Mouse (Mus musculus): ENCODE measurements at regions not wholly inside any gene's neighbourhood (a gene's known extent, or its start where the extent isn't known, plus 50 kb on each side); places are given as distances from the start of the nearest gene placed in this dataset.
A peak's percentile ranks its signal among the peaks of the same experiment; 100 is the strongest.

- intact Hi-C loops (cut with DNase I), result no loop called here
- peak in 1 of 2 experiments; percentile 46 for DNase-seq (ENCODE audit: extremely low spot score in 1 of 2, low spot score in 2 of 2)
Observed at GRCm38 (mm10) chr14:25345995-25346394, 113.0 kb upstream of the Zmiz1 start.

- DNase-seq (ENCODE audit: extremely low spot score in 1 of 2, low spot score in 2 of 2), result peak in 1 of 2 experiments; percentile 41
- intact Hi-C loops (cut with DNase I), result no loop called here
Observed at GRCm38 (mm10) chr14:25346813-25347610, 112.0 kb upstream of the Zmiz1 start.

- peak in 1 of 2 experiments; percentile 39 for DNase-seq (ENCODE audit: extremely low spot score in 1 of 2, low spot score in 2 of 2)
- intact Hi-C loops (cut with DNase I), result no loop called here
Observed at GRCm38 (mm10) chr14:25350282-25350964, 108.6 kb upstream of the Zmiz1 start.

GRCm38 (mm10) chr14:25353804-25354203, 105.2 kb upstream of the Zmiz1 start:
- peak in 1 of 2 experiments; percentile 67 for DNase-seq (ENCODE audit: extremely low spot score in 1 of 2, low spot score in 2 of 2)
- intact Hi-C loops (cut with DNase I), result no loop called here

- no peak for DNase-seq (ENCODE audit: extremely low spot score in 1 of 2, low spot score in 2 of 2)
- intact Hi-C loops (cut with DNase I), result no loop called here
Observed at GRCm38 (mm10) chr14:25354288-25354850, 104.6 kb upstream of the Zmiz1 start.

- no peak for DNase-seq (ENCODE audit: extremely low spot score in 1 of 2, low spot score in 2 of 2)
- intact Hi-C loops (cut with DNase I), result no loop called here
Observed at GRCm38 (mm10) chr14:25357805-25358204, 101.2 kb upstream of the Zmiz1 start.

- intact Hi-C loops (cut with DNase I), result no loop called here
- DNase-seq (ENCODE audit: extremely low spot score in 1 of 2, low spot score in 2 of 2), result no peak
Observed at GRCm38 (mm10) chr14:25359824-25360294, 99.1 kb upstream of the Zmiz1 start.

GRCm38 (mm10) chr14:25360726-25361125, 98.3 kb upstream of the Zmiz1 start:
- DNase-seq (ENCODE audit: extremely low spot score in 1 of 2, low spot score in 2 of 2), result no peak
- intact Hi-C loops (cut with DNase I), result no loop called here

- no peak for DNase-seq (ENCODE audit: extremely low spot score in 1 of 2, low spot score in 2 of 2)
- intact Hi-C loops (cut with DNase I), result no loop called here
Observed at GRCm38 (mm10) chr14:25361129-25361528, 97.9 kb upstream of the Zmiz1 start.

GRCm38 (mm10) chr14:25362771-25363170, 96.2 kb upstream of the Zmiz1 start:
- no peak for DNase-seq (ENCODE audit: extremely low spot score in 1 of 2, low spot score in 2 of 2)
- intact Hi-C loops (cut with DNase I), result no loop called here

- intact Hi-C loops (cut with DNase I), result no loop called here
- DNase-seq (ENCODE audit: extremely low spot score in 1 of 2, low spot score in 2 of 2), result no peak
Observed at GRCm38 (mm10) chr14:25365226-25365800, 93.7 kb upstream of the Zmiz1 start.

GRCm38 (mm10) chr14:25366009-25366408, 93.0 kb upstream of the Zmiz1 start:
- intact Hi-C loops (cut with DNase I), result no loop called here
- no peak for DNase-seq (ENCODE audit: extremely low spot score in 1 of 2, low spot score in 2 of 2)

GRCm38 (mm10) chr14:25370306-25371020, 88.5 kb upstream of the Zmiz1 start:
- no peak for DNase-seq (ENCODE audit: extremely low spot score in 1 of 2, low spot score in 2 of 2)
- intact Hi-C loops (cut with DNase I), result loop anchor here (5.0 to 10.0 kb wide), 2 partner anchors 48 to 194 kb away; no protein-coding TSS in a partner anchor

GRCm38 (mm10) chr14:25371021-25371400, 88.0 kb upstream of the Zmiz1 start:
- DNase-seq (ENCODE audit: extremely low spot score in 1 of 2, low spot score in 2 of 2), result no peak
- intact Hi-C loops (cut with DNase I), result loop anchor here (5.0 to 10.0 kb wide), 2 partner anchors 49 to 194 kb away; no protein-coding TSS in a partner anchor

- peak; percentile 69 to 70 for DNase-seq (ENCODE audit: extremely low spot score in 1 of 2, low spot score in 2 of 2)
- intact Hi-C loops (cut with DNase I), result loop anchor here (5.0 to 10.0 kb wide), 2 partner anchors 49 to 193 kb away; no protein-coding TSS in a partner anchor
Observed at GRCm38 (mm10) chr14:25371661-25372060, 87.3 kb upstream of the Zmiz1 start.

- intact Hi-C loops (cut with DNase I), result loop anchor here (5.0 to 10.0 kb wide), 2 partner anchors 50 to 192 kb away; no protein-coding TSS in a partner anchor
- DNase-seq (ENCODE audit: extremely low spot score in 1 of 2, low spot score in 2 of 2), result no peak
Observed at GRCm38 (mm10) chr14:25372581-25372980, 86.4 kb upstream of the Zmiz1 start.

- DNase-seq (ENCODE audit: extremely low spot score in 1 of 2, low spot score in 2 of 2), result no peak
- intact Hi-C loops (cut with DNase I), result loop anchor here (5.0 to 10.0 kb wide), 2 partner anchors 51 to 192 kb away; no protein-coding TSS in a partner anchor
Observed at GRCm38 (mm10) chr14:25373167-25373566, 85.8 kb upstream of the Zmiz1 start.

GRCm38 (mm10) chr14:25375001-25375400, 84.0 kb upstream of the Zmiz1 start:
- intact Hi-C loops (cut with DNase I), result loop anchor here (10.0 kb wide), 1 partner anchor 190 kb away; no protein-coding TSS in a partner anchor
- no peak for DNase-seq (ENCODE audit: extremely low spot score in 1 of 2, low spot score in 2 of 2)
